ENCODE assay signal across 10 mouse cellular contexts in genomic region chr17:5572745-5573420, GRCm38 (mm10).
A peak's percentile ranks its signal among the peaks of the same experiment; 100 is the strongest.
DNase-seq lines count a peak whose midpoint lies in the region; ATAC-seq and TF ChIP-seq lines count a peak whose summit lies in the region.
"Had no signal": no experiment of that assay in that cellular context is flagged by ENCODE, and none has a peak within 500 bp of the region (broad histone marks: within the 10 kb centered on the region; RNA-seq: fewer than 3 reads in every experiment).

No protein-coding gene starts in this region.

- H3K27me3 ChIP-seq in kidney, embryonic 15.5 days = no peaks in the 10 kb centered on the region
- no peaks in the 10 kb centered on the region for H3K27me3 ChIP-seq in midbrain, embryonic 16.5 days (ENCODE audit: control insufficient read depth, insufficient read depth, low read depth, low read length)
- H3K27me3 ChIP-seq: hindbrain, embryonic 15.5 days had no signal

- TF ChIP-seq POLR2A in bone marrow macrophage, adult 2 months (IDR thresholded peaks at IDR 0.05; ENCODE audit: borderline replicate concordance, low read depth, low read length) = no peak

- no peak for TF ChIP-seq CTCF in bone marrow macrophage, adult 2 months (IDR thresholded peaks at IDR 0.05; ENCODE audit: low read depth, low read length)

- no peak overlapping the region for H3K9ac ChIP-seq in kidney, embryonic 15.5 days
- H3K9ac ChIP-seq in midbrain, embryonic 16.5 days (ENCODE audit: low read depth, low read length) = no peak overlapping the region
- H3K9ac ChIP-seq: hindbrain, embryonic 15.5 days had no signal

- H3K9me3 ChIP-seq in kidney, embryonic 15.5 days (replicated peaks) = no peaks in the 10 kb centered on the region
- no peaks in the 10 kb centered on the region for H3K9me3 ChIP-seq in midbrain, embryonic 16.5 days (replicated peaks; ENCODE audit: control insufficient read depth, low read length, poor library complexity, severe bottlenecking)
- H3K9me3 ChIP-seq: hindbrain, embryonic 15.5 days; midbrain, embryonic 10.5 days had no signal

- H3K27ac ChIP-seq in kidney, embryonic 15.5 days = no peak overlapping the region
- peak overlapping the region; percentile 98 for H3K27ac ChIP-seq in bone marrow macrophage, adult 2 months (ENCODE audit: insufficient read depth, low read depth, low read length)
- no peak overlapping the region for H3K27ac ChIP-seq in midbrain, embryonic 16.5 days (ENCODE audit: low read length)
- H3K27ac ChIP-seq: hindbrain, embryonic 15.5 days; midbrain, embryonic 10.5 days had no signal

- ATAC-seq in kidney, embryonic 15.5 days (replicated peaks; ENCODE audit: low FRiP score) = no peak
- no peak for ATAC-seq in midbrain, embryonic 16.5 days

- no peaks in the 10 kb centered on the region for H3K36me3 ChIP-seq in kidney, embryonic 15.5 days
- H3K36me3 ChIP-seq in midbrain, embryonic 16.5 days (ENCODE audit: control insufficient read depth, insufficient read depth, low read length) = no peaks in the 10 kb centered on the region
- H3K36me3 ChIP-seq: hindbrain, embryonic 15.5 days; midbrain, embryonic 10.5 days had no signal

- no peak overlapping the region for H3K4me3 ChIP-seq in kidney, embryonic 15.5 days (replicated peaks)
- H3K4me3 ChIP-seq in bone marrow macrophage, adult 2 months (ENCODE audit: insufficient read depth, low read length) = no peak overlapping the region
- no peak overlapping the region for H3K4me3 ChIP-seq in midbrain, embryonic 16.5 days (ENCODE audit: low read depth, low read length)
- H3K4me3 ChIP-seq: hindbrain, embryonic 15.5 days; midbrain, embryonic 10.5 days had no signal

- peak; percentile 33 for DNase-seq in kidney, adult 18-20 months
- DNase-seq in cerebellum, adult 8-10 months = peak; percentile 69
- DNase-seq in kidney, postnatal 25 days = peak; percentile 49 to 73
- no peak for DNase-seq in right cerebral cortex, postnatal 4 days

- H3K4me1 ChIP-seq in kidney, embryonic 15.5 days = peaks cover 26% of the 10 kb centered on the region
- H3K4me1 ChIP-seq in bone marrow macrophage, adult 2 months (ENCODE audit: control insufficient read depth, insufficient read depth, low read length) = peaks cover 80% of the 10 kb centered on the region
- peaks cover 5% of the 10 kb centered on the region; the same call in 1 of the 2 replicates for H3K4me1 ChIP-seq in midbrain, embryonic 16.5 days (ENCODE audit: control insufficient read depth, insufficient read depth, low read length)
- H3K4me1 ChIP-seq: midbrain, embryonic 10.5 days had no signal

- H3K4me2 ChIP-seq in kidney, embryonic 15.5 days = no peak overlapping the region
- no peak overlapping the region for H3K4me2 ChIP-seq in midbrain, embryonic 16.5 days (ENCODE audit: low read length)
- H3K4me2 ChIP-seq: hindbrain, embryonic 15.5 days; liver, embryonic 11.5 days had no signal
